Mouse (Mus musculus) T-helper 17 cell (primary cell): ENCODE results near the gene Pigx.
"Not testable (repeated sequence)": the region's sequence is repeated elsewhere in the genome, so short reads cannot be mapped to it uniquely, and the experiment has no call there.

Experiments used
- in situ Hi-C, 2 experiments: fragments of 300-600 bp; cut with MboI, MseI; formaldehyde crosslinking; loops; 1 replicate in 1 of 2; 2 replicates in 1 of 2; pipeline ENCODE4 v1.15.1; 2025; ENCODE audit warnings: high pct_unique_total_duplicates in 2 of 2

Pigx gene

GRCm38 (mm10) chr16:32110951-32111699 lies 11.6 kb upstream of the Pigx start:
- in situ Hi-C loops = loop anchor here in 1 of 2 experiments (5.0 kb wide), 2 partner anchors 91 to 496 kb away; partner anchors contain the start of gene Tfrc

- in situ Hi-C loops = loop anchor here in 1 of 2 experiments (10.0 kb wide), 1 partner anchor 164 kb away; the partner anchor contains the start of genes 0610012G03Rik and Ncbp2
Measured at GRCm38 (mm10) chr16:32108578-32108977, 9.0 kb upstream of the Pigx start.

GRCm38 (mm10) chr16:32108170-32108569 lies 8.6 kb upstream of the Pigx start:
- in situ Hi-C loops = loop anchor here in 1 of 2 experiments (10.0 kb wide), 1 partner anchor 163 kb away; the partner anchor contains the start of genes 0610012G03Rik and Ncbp2

- in situ Hi-C loops = loop anchor here in 1 of 2 experiments (10.0 kb wide), 1 partner anchor 163 kb away; the partner anchor contains the start of genes 0610012G03Rik and Ncbp2
Measured at GRCm38 (mm10) chr16:32107342-32108045, 8.0 kb upstream of the Pigx start.

- in situ Hi-C loops = loop anchor here in 1 of 2 experiments (10.0 kb wide), 1 partner anchor 161 kb away; the partner anchor contains the start of genes 0610012G03Rik and Ncbp2
Measured at GRCm38 (mm10) chr16:32105698-32106097, 6.2 kb upstream of the Pigx start.

- in situ Hi-C loops = loop anchor here in 1 of 2 experiments (10.0 kb wide), 1 partner anchor 157 kb away; the partner anchor contains the start of genes 0610012G03Rik and Ncbp2
Measured at GRCm38 (mm10) chr16:32102295-32102694, 2.8 kb upstream of the Pigx start.

- in situ Hi-C loops = loop anchor here in 1 of 2 experiments (5.0 kb wide), 1 partner anchor 47 kb away; no protein-coding TSS in a partner anchor
Measured at GRCm38 (mm10) chr16:32098897-32099637, 473 bp downstream of the Pigx start.

GRCm38 (mm10) chr16:32097757-32098156 lies 1.8 kb downstream of the Pigx start:
- in situ Hi-C loops = loop anchor here in 1 of 2 experiments (5.0 kb wide), 1 partner anchor 45 kb away; no protein-coding TSS in a partner anchor

GRCm38 (mm10) chr16:32091466-32091865 lies 8.1 kb downstream of the Pigx start:
- in situ Hi-C loops = no loop called here

- in situ Hi-C loops = no loop called here
Measured at GRCm38 (mm10) chr16:32087629-32088443, 11.7 kb downstream of the Pigx start.

GRCm38 (mm10) chr16:32078991-32079511 lies 20.5 kb downstream of the Pigx start, which contains the start of gene Pak2:
Pak2 (minus strand) TSS chr16:32079342.
- in situ Hi-C loops = no loop called here

- in situ Hi-C loops = no loop called here
Measured at GRCm38 (mm10) chr16:32078408-32078990, 21.0 kb downstream of the Pigx start.

GRCm38 (mm10) chr16:32077648-32078407 lies 21.7 kb downstream of the Pigx start:
- in situ Hi-C loops = no loop called here

- in situ Hi-C loops = no loop called here
Measured at GRCm38 (mm10) chr16:32076406-32076805, 23.1 kb downstream of the Pigx start.

- in situ Hi-C loops = no loop called here
Measured at GRCm38 (mm10) chr16:32075762-32076161, 23.8 kb downstream of the Pigx start.

- in situ Hi-C loops = not testable (repeated sequence)
Measured at GRCm38 (mm10) chr16:32070070-32070469, 29.5 kb downstream of the Pigx start.

GRCm38 (mm10) chr16:32068389-32069300 lies 30.9 kb downstream of the Pigx start:
- in situ Hi-C loops = loop anchor here in 1 of 2 experiments (10.0 kb wide), 1 partner anchor 1354 kb away; no protein-coding TSS in a partner anchor

GRCm38 (mm10) chr16:32066899-32067298 lies 32.6 kb downstream of the Pigx start:
- in situ Hi-C loops = loop anchor here in 1 of 2 experiments (10.0 kb wide), 1 partner anchor 1352 kb away; no protein-coding TSS in a partner anchor
